Mouse (Mus musculus) forebrain, embryonic 14.5 days (tissue): ENCODE results near the gene Kdm4b. TPM values are rescaled to one million over a fixed set of nuclear protein-coding genes. Genes with fewer than 3 reads are reported as not detected.

Source experiments
- ATAC-seq: fragments of 200-750 bp; cut with Nextera tagmentation; 2 replicates; pipeline ENCODE4 v1.8.0; 2017; ENCODE audit warnings: mild to moderate bottlenecking, moderate library complexity
- DNase-seq: peaks from one replicate; pipeline ENCODE4 v3.0.0-alpha.2; 2015; ENCODE audit warnings: low spot score
- H3K27ac ChIP-seq: fragments of 300-500 bp; sonication (generic); 2 replicates; pipeline ENCODE4 v1.5.1; 2014; ENCODE audit warnings: low read depth, mild to moderate bottlenecking, control low read depth, low read length, moderate library complexity
- H3K27me3 ChIP-seq: fragments of 300-500 bp; sonication (generic); replicated peaks from 2 replicates; pipeline ENCODE4 v1.6.1; 2014; ENCODE audit warnings: low read length, control low read depth, mixed read lengths; ENCODE audit not compliant: control insufficient read depth, insufficient read depth
- H3K36me3 ChIP-seq: fragments of 300-500 bp; sonication (generic); 2 replicates; pipeline ENCODE4 v1.6.1; 2014; ENCODE audit warnings: low read length, control low read depth; ENCODE audit not compliant: control insufficient read depth, insufficient read depth
- H3K4me1 ChIP-seq: fragments of 300-500 bp; sonication (generic); 2 replicates; pipeline ENCODE4 v1.6.1; 2014; ENCODE audit warnings: antibody characterized with exemption, low read length, control low read depth; ENCODE audit not compliant: control insufficient read depth, insufficient read depth
- H3K4me2 ChIP-seq: fragments of 300-500 bp; sonication (generic); 2 replicates; pipeline ENCODE4 v1.6.1; 2014; ENCODE audit warnings: mild to moderate bottlenecking, control low read depth, low read length
- H3K4me3 ChIP-seq: fragments of 300-500 bp; sonication (generic); 2 replicates; pipeline ENCODE4 v1.5.1; 2014; ENCODE audit warnings: low read depth, low read length, control low read depth
- H3K9ac ChIP-seq: fragments of 300-500 bp; sonication (generic); 2 replicates; pipeline ENCODE4 v1.6.1; 2014; ENCODE audit warnings: mild to moderate bottlenecking, low read length, control low read depth, moderate library complexity
- H3K9me3 ChIP-seq: fragments of 300-500 bp; sonication (generic); replicated peaks from 2 replicates; pipeline ENCODE4 v1.6.1; 2016; ENCODE audit warnings: low read length, control low read depth, mixed read lengths; ENCODE audit not compliant: control insufficient read depth
- WGBS: fragments of 180-500 bp; shearing (Covaris S2); extraction: QIAGEN DNeasy Blood & Tissue Kit; methylation state at CpG from one replicate; pipeline ENCODE4 v1.1.7; 2014; 5-methylcytosine and 5-hydroxymethylcytosine counted together
- polyA plus RNA-seq: library from polyadenylated mRNA; unstranded; fragments of >200 nt; fragmentation: Nextera tagmentation; extraction: Ambion mirVana; gene quantifications from 2 replicates; pipeline ENCODE4 v1.2.1, GENCODE M21; 2014

Kdm4b gene
- polyA plus RNA-seq, 1 experiment from 2014 or later: 41.7 TPM

- no peaks in the 10 kb centered on the region for H3K27me3 ChIP-seq
- no peak overlapping the region for H3K27ac ChIP-seq
- 78% methylated on average over 13 of the region's 13 CpGs for WGBS
- no peak overlapping the region for H3K4me3 ChIP-seq
- H3K9me3 ChIP-seq: no peaks in the 10 kb centered on the region
- no peak overlapping the region for H3K9ac ChIP-seq
- H3K4me1 ChIP-seq: peaks cover 7% of the 10 kb centered on the region; the same call in 1 of the 2 replicates
- ATAC-seq: no peak
- no peak for DNase-seq
- H3K4me2 ChIP-seq: no peak overlapping the region
- H3K36me3 ChIP-seq: peaks cover 96% of the 10 kb centered on the region
Measured at GRCm38 (mm10) chr17:56413113-56413512, 87.3 kb downstream of the Kdm4b start.

- Histone ChIP-seq H3K27ac (no peak overlapping the region), H3K9me3 (no peaks in the 10 kb centered on the region), H3K4me1 (peaks cover 2% of the 10 kb centered on the region; the same call in 1 of the 2 replicates), H3K36me3 (peaks cover 100% of the 10 kb centered on the region), H3K27me3 (no peaks in the 10 kb centered on the region), H3K9ac (no peak overlapping the region), H3K4me3 (no peak overlapping the region), H3K4me2 (no peak overlapping the region)
- DNase-seq (no peak), ATAC-seq (no peak)
- 92% methylated on average over 9 of the region's 9 CpGs for WGBS
Measured at GRCm38 (mm10) chr17:56414785-56415184, 88.9 kb downstream of the Kdm4b start.

- no peaks in the 10 kb centered on the region for H3K9me3 ChIP-seq
- H3K4me2 ChIP-seq: no peak overlapping the region
- H3K36me3 ChIP-seq: peaks cover 98% of the 10 kb centered on the region
- H3K4me3 ChIP-seq: no peak overlapping the region
- no peaks in the 10 kb centered on the region for H3K27me3 ChIP-seq
- ATAC-seq: no peak
- no peak for DNase-seq
- H3K4me1 ChIP-seq: no peaks in the 10 kb centered on the region
- no peak overlapping the region for H3K9ac ChIP-seq
- H3K27ac ChIP-seq: no peak overlapping the region
- whole genome bisulfite sequencing: 86% methylated on average over 12 of the region's 12 CpGs
Measured at GRCm38 (mm10) chr17:56418304-56418703, 92.4 kb downstream of the Kdm4b start.

- H3K4me1 ChIP-seq: no peaks in the 10 kb centered on the region
- ATAC-seq (no peak), DNase-seq (no peak)
- H3K9me3 ChIP-seq: no peaks in the 10 kb centered on the region
- no peak overlapping the region for H3K9ac ChIP-seq
- H3K27ac ChIP-seq: no peak overlapping the region
- no peak overlapping the region for H3K4me2 ChIP-seq
- WGBS: 100% methylated on average over 2 of the region's 2 CpGs
- H3K36me3 ChIP-seq: peaks cover 98% of the 10 kb centered on the region
- H3K27me3 ChIP-seq: no peaks in the 10 kb centered on the region
- no peak overlapping the region for H3K4me3 ChIP-seq
Measured at GRCm38 (mm10) chr17:56420022-56420421, 94.2 kb downstream of the Kdm4b start.

GRCm38 (mm10) chr17:56424726-56425583, 99.1 kb downstream of the Kdm4b start:
- 13% methylated on average over 69 of the region's 77 CpGs for WGBS
- Histone ChIP-seq H3K27me3 (no peaks in the 10 kb centered on the region), H3K9me3 (no peaks in the 10 kb centered on the region), H3K4me3 (peak overlapping the region; percentile 20), H3K4me1 (peaks cover 7% of the 10 kb centered on the region), H3K27ac (peak overlapping the region; percentile 70), H3K9ac (peak overlapping the region; percentile 59), H3K36me3 (peaks cover 98% of the 10 kb centered on the region), H3K4me2 (peak overlapping the region; percentile 49)
- ATAC-seq (peak; percentile 62), DNase-seq (peak; percentile 38)

GRCm38 (mm10) chr17:56425584-56425914, 99.7 kb downstream of the Kdm4b start:
- peak overlapping the region; percentile 70 for H3K27ac ChIP-seq
- peak overlapping the region; percentile 20 for H3K4me3 ChIP-seq
- ATAC-seq (peak; percentile 86), DNase-seq (peak; percentile 77)
- peak overlapping the region; percentile 59 for H3K9ac ChIP-seq
- no peaks in the 10 kb centered on the region for H3K9me3 ChIP-seq
- H3K27me3 ChIP-seq: no peaks in the 10 kb centered on the region
- H3K4me1 ChIP-seq: peaks cover 7% of the 10 kb centered on the region
- H3K4me2 ChIP-seq: peak overlapping the region; percentile 49
- 1% methylated on average over 46 of the region's 47 CpGs for WGBS
- peaks cover 94% of the 10 kb centered on the region for H3K36me3 ChIP-seq

- H3K9ac ChIP-seq: peak overlapping the region; percentile 59
- no peaks in the 10 kb centered on the region for H3K9me3 ChIP-seq
- DNase-seq: no peak
- H3K4me1 ChIP-seq: peaks cover 7% of the 10 kb centered on the region
- peak; percentile 7; the same call in 1 of the 2 replicates for ATAC-seq
- H3K27ac ChIP-seq: peak overlapping the region; percentile 70; the same call in 1 of the 2 replicates
- no peaks in the 10 kb centered on the region for H3K27me3 ChIP-seq
- H3K36me3 ChIP-seq: peaks cover 94% of the 10 kb centered on the region
- 21% methylated on average over 3 of the region's 3 CpGs for WGBS
- H3K4me3 ChIP-seq: peak overlapping the region; percentile 20; the same call in 1 of the 2 replicates
- peak overlapping the region; percentile 49 for H3K4me2 ChIP-seq
Measured at GRCm38 (mm10) chr17:56425941-56426340, 100.1 kb downstream of the Kdm4b start.

- Histone ChIP-seq H3K4me2 (no peak overlapping the region), H3K9ac (no peak overlapping the region), H3K27me3 (no peaks in the 10 kb centered on the region), H3K9me3 (no peaks in the 10 kb centered on the region), H3K4me3 (no peak overlapping the region), H3K27ac (no peak overlapping the region), H3K4me1 (peaks cover 7% of the 10 kb centered on the region), H3K36me3 (peaks cover 95% of the 10 kb centered on the region)
- DNase-seq (no peak), ATAC-seq (no peak)
- WGBS: 82% methylated on average over 28 of the region's 28 CpGs
Measured at GRCm38 (mm10) chr17:56427857-56428256, 102.0 kb downstream of the Kdm4b start.

- DNase-seq (no peak), ATAC-seq (no peak)
- H3K9ac ChIP-seq: no peak overlapping the region
- peaks cover 95% of the 10 kb centered on the region for H3K36me3 ChIP-seq
- no peaks in the 10 kb centered on the region for H3K4me1 ChIP-seq
- 94% methylated on average over 3 of the region's 3 CpGs for WGBS
- no peak overlapping the region for H3K4me2 ChIP-seq
- no peak overlapping the region for H3K27ac ChIP-seq
- H3K4me3 ChIP-seq: no peak overlapping the region
- no peaks in the 10 kb centered on the region for H3K9me3 ChIP-seq
- no peaks in the 10 kb centered on the region for H3K27me3 ChIP-seq
Measured at GRCm38 (mm10) chr17:56431582-56431981, 105.7 kb downstream of the Kdm4b start.
